Mouse (Mus musculus): Measurements from ENCODE around the gene Adgra1.

Gene Adgra1

DNA sequence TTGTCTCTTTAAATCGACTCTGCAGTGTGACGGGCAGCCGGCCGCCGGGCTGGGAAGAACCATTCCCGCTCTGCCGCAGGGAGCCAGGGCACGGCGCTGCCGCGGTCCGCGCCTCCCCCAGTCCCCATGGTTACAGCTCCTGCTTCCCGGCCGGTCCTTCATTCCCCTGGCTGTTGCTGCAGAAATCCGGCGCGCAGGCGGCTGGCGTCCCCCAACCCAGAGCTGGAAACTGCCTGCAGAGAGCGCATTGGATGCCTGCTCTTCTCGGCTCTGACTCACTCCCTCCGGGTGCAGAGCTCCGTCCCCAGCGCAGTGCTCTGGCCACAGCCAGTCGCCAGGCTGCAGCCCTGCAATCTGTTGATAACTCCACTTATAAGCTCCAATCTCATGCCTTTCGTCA is at the start of gene Adgra1:
Gene Adgra1, plus strand, starts transcription at position 139 of the 400 bp plus-strand sequence.
- no peak for TF ChIP-seq GATA4 (IDR thresholded peaks at IDR 0.05; ENCODE audit: insufficient replicate concordance, low read length)

DNA sequence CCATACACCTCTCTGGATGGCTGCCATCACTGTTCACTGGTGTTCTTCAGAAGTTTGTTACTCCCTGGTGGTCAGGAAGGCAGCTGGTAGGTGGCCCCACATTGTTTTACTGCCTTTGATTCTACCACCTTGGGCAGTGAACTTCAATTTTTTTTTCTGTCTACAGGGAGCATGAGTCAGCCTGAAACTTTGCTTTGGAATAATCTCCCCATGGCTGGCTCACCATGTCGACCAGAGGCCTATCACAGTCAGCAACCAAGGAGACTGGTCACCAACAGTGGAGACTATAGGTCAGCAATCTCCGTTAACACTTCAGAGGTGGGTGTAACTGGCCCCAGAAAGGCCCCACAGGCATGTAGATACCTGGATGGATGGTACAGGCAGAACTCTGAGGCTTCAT is 46.6 kb upstream of the Adgra1 start:
- TF ChIP-seq GATA4 (IDR thresholded peaks at IDR 0.05; ENCODE audit: insufficient replicate concordance, low read length) = no peak

DNA sequence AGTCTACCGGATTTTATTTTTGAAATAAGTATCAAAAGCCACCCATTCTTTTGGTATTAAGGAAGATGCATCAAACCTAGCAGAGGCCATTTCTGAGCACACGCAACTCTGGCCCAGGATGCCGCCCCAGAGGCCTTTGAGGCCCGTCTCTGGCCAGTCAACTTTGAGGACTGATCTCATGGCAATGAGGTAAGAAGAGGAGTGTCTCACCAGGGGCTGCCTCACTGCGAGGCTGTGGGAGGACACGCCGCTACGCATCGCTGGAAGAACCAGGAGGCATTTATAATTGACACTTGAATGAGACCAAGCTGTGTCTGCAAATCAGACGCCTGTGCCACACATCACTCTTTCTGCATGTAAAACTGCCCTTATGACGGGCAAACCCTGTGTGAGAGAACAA is 45.0 kb upstream of the Adgra1 start:
- TF ChIP-seq GATA4 (IDR thresholded peaks at IDR 0.05; ENCODE audit: insufficient replicate concordance, low read length) = no peak

DNA sequence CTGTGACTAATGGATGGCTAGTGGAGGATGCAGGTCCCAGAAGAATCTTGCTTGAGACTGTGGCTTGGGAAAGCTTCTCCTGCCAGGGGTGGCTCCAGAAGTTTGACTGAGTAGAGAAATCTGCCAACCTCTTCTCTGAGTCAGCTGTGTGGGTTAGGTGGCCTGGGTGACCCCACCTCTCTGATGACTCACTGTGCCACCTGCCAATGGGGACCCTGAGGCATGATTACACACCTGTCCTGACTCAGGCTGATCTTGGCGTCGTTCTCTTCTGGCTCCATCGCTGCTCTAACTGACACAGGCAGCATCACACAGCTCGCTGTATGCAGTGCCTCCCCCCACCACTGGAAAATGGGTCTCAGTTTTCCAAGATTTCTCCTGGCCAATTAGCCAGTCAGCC is 44.3 kb upstream of the Adgra1 start:
- TF ChIP-seq GATA4 (IDR thresholded peaks at IDR 0.05; ENCODE audit: insufficient replicate concordance, low read length) = no peak

DNA sequence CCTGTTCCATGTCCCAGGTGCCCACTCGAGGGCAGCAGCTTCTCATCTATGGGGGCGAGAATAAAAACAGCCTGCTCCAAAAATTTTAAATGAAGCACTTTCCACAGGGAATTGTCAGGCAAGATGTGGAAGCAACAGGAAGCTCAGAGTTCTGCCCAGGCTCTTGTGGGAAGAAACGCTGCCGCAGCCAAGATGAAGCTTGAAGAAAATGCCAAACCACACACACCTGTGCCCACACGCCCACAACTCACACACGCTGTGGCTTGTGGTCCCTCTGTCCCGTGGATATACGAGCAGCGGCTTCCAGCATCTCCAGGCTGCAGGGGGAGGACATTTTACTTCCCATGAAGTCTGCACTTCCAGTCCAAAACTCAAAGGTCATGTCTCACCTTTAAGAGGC is 42.4 kb upstream of the Adgra1 start:
- TF ChIP-seq GATA4 (IDR thresholded peaks at IDR 0.05; ENCODE audit: insufficient replicate concordance, low read length) = no peak

DNA sequence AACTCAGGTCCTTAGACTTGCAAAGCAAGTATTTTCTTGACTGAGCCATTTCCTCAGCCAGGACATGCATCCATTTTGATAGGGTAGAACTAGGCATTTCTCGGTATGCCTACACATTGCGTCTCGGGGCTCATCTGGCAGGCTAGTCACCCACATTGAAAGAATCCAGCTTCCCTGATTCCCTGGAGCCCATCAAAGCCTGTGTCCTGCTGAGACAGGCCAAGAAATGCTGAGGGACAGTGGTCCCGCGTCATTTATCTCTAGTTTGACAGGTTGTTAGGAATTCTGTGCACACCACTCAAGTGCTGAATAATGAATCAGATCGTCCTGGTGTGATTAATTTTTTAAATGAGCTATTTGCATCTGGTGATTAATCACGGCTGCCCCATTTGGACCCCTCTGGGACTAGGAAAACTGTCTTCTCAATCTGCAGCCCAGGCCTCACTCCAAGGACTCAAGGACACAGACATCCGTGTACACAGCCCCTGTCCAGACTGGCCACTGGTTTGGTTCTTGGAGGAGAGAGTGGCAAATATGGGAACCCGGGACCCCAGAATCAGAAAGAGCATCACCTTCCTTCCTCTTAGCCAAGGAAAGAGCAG is 38.9 kb upstream of the Adgra1 start:
- TF ChIP-seq GATA4 (IDR thresholded peaks at IDR 0.05; ENCODE audit: insufficient replicate concordance, low read length) = no peak

DNA sequence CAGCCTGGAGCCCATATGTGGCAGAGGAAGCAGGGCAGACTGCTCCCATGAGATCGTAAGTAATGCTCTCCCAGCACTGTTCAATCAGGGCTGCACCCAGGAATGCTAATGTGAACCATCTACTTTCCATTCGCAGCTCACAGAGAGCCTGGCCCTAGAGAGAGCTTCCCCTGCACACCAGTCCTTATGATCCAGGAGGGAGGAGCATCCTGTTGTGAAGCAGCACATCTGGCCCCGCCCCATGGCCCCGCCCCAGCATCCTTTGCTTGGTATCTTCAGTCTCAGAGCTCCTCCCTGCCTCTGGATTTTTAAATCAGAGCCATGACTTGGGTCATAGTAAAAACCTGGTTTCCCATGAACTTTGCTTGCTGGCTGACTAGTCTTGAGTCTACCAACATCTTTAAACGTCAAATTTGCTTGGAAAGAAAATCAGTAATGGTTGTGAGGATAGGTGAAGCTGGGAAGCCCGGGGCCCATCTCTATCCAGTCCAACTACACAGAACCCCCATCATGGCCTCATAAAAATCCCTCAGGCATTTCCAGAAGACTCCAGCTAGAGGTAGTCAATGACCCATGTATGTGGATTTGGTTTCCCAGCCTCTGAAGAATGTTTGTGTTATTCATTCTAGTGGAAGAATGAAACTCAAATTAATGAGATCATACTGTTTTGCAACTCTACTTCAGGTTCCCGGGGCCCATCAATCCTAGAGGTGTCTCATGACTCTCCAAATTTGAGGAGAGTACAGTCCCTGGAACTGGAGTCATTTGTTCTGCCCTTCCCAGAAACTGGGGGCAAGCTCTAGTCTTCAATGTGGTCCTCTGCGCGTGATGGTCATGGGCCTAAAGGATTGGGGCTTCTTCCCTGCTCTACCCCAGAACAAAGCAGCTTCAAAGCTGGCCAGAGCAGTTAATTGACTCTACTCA is 36.5 kb upstream of the Adgra1 start:
- no peak for TF ChIP-seq GATA4 (IDR thresholded peaks at IDR 0.05; ENCODE audit: insufficient replicate concordance, low read length)

DNA sequence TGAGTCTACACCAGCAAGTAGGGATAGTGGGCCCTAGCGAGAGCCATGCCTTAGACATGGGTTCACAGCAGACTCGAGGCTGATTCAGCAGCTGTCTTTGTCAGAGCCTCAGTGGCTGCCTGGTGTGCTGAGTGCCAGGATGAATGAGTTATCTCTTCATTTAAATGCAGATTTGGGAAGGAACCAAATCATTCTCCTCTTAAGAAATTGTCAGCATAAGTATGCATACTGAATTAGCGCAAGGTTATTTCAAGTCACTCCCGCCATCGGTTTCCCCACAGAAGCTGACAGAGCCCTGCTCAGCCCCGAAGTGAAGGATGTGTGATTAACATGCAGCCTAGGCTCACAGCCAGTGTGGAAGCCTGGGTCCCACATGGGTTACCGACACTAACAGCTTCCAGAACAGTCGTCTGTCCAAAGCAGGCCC is 27.8 kb upstream of the Adgra1 start:
- no peak for TF ChIP-seq GATA4 (IDR thresholded peaks at IDR 0.05; ENCODE audit: insufficient replicate concordance, low read length)

DNA sequence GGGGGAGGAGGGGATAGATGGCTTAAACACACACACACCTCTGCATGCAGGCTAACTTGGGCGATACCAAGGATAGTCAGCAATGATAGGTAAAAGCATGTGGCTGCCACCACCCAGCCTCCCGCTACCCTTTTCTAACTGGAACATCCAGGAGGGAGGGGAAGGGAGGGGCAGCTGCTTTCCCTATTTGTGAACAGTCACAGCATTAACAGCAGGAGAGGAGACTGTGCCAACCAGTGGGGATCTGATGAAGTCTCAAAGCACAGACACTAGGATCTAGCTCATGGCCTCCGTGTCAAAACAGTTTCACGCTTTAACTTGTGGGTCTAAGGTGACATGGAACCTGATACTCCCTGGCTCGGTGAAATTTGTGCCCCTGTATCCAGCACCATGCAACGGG is 23.9 kb upstream of the Adgra1 start:
- TF ChIP-seq GATA4 (IDR thresholded peaks at IDR 0.05; ENCODE audit: insufficient replicate concordance, low read length) = no peak

DNA sequence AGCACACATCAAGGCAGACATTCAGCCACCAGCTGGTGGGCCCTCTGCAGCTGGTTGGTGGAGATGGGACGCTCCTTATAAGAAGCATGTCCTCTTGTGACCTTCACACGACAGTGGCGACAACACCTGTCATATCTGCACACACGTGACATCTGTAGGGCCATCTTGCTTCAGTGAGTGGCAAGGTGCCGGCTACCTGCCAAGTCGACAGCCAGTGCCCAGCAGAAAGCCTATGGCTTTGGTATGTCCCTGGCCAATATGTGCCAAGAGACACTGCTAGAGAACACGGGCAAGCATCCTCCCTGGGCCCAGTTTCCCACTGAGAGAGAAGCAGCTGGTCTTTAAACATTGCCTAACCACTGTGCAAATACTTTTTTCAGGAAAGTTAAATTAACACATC is 22.3 kb upstream of the Adgra1 start:
- no peak for TF ChIP-seq GATA4 (IDR thresholded peaks at IDR 0.05; ENCODE audit: insufficient replicate concordance, low read length)

DNA sequence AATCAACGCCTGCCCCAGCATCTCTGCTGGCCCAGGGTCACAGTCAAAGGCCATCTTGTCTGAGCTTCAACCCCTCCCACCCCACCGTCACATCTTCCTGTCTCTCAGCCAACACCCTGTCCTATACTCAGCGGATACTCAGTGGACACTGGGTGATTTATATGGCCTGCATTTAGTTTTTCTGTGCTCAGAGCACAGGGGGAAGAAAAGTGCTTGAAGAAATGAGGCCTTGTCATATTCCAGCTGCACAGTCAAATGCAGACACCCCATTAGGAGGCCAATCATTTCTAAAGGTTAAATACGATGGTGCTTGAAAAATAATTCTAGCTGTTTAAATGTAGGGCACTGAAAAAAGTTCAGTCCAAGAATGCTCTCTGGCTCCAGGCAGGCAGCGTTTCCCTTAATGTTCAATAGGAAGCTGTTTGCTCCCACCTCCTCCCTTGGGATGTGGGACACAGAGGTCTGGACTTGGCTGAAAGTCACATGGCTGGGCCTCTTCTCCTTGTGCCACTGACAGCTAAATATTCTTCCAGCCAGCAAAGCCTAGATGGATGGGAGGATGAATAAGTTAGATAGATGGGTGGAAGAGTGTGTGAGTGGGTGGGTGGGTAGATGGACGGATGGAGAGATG is 20.3 kb upstream of the Adgra1 start:
- no peak for TF ChIP-seq GATA4 (IDR thresholded peaks at IDR 0.05; ENCODE audit: insufficient replicate concordance, low read length)

DNA sequence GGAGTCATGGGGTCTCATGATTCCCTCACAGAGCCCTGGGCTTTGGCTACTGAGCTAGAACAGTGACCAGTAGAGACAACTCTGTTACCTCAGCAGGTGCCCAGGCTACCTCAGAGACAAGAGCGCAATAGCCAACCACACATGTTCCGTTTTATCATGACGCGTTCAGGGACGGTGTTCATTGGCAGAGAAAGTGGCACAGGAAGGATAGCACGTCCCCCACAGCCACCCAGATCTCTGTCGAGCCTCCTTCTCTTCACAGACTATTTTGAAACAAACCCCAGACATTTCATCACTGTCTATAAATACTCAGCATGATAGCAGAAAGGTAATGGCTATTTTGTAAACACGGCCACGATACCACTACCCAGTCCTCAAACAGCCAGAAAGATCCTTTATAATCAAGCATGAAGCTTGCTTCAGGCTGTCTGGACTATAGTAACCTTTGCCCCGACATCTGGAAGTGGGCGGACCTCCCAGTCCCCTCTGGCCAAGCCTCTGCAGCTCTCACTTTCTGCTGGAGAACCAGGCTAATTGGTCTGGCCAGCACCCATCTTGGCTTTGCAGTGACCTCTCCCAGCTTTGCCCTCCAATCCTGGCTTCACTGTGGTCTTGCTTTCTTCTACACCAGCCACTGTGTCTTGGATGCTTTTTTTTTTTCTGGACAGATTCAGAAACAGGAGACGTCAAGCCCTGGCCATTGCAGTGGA is 11.5 kb upstream of the Adgra1 start:
- TF ChIP-seq GATA4 (IDR thresholded peaks at IDR 0.05; ENCODE audit: insufficient replicate concordance, low read length) = no peak

DNA sequence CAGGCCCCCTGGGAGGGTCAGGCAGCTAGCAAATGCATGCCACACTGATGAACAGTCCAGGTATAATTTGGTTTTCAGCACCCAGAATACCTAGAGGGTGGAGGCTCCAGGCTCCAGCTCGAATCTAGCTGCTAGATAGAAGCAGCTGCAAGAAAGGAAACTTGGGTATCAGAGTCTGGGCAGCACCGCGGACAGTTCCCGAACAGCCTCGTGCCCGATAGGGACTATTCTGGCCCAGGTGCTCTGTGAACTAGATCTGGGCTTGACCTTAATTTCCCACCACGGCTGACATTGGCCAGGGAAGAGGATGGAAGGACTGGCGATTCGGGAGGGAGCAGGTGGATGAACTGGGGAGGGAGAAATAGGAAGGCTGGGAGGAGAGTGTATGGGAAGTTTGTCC is 6.3 kb upstream of the Adgra1 start:
- no peak for TF ChIP-seq GATA4 (IDR thresholded peaks at IDR 0.05; ENCODE audit: insufficient replicate concordance, low read length)

DNA sequence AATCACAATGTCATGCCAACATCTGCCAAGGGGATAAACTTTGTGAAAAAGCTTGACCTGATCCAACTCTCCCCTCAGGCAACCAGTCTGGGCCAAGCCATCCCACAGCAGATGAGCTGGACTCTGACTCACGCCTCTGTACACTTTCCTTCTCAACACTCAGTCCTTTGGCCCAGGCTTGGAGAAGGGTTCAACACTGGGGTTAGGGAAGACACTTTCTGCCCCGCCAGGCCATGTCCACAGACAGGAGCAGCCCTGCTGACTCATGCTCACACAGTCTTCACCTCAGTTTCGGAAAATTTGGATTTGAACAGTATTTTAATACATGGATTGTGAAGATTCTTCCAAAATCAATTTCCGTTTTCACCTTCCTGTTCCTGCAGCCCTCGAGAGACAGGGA is 442 bp upstream of the Adgra1 start:
- no peak for TF ChIP-seq GATA4 (IDR thresholded peaks at IDR 0.05; ENCODE audit: insufficient replicate concordance, low read length)
